Mouse (Mus musculus) stomach, adult 2 months (tissue): ENCODE data around the gene Diras1. TPM values are rescaled to one million over a fixed set of nuclear protein-coding genes. Genes with fewer than 3 reads are reported as not detected.

Source experiments
- polyA plus RNA-seq: library from polyadenylated mRNA; depleted of rRNA; stranded (reverse); fragments of >200 nt; gene quantifications from 2 replicates; pipeline ENCODE4 v1.2.3, GENCODE M21; 2012; rRNA removed

Gene Diras1
- 0.29 and 0.37 TPM in 2 replicates for polyA plus RNA-seq

GRCm38 (mm10) chr10:81025639-81026275 is at the start of gene Diras1:
Diras1 (minus strand) TSS chr10:81025662.

GRCm38 (mm10) chr10:81069836-81070235 is 44.4 kb upstream of the Diras1 start, which contains the start of gene Thop1:
Thop1 (plus strand) TSS chr10:81070035.

GRCm38 (mm10) chr10:81059603-81060543 is 34.4 kb upstream of the Diras1 start, which contains the start of gene Sgta:
Sgta (minus strand) TSS chr10:81060181.

GRCm38 (mm10) chr10:81036988-81037580 is 11.6 kb upstream of the Diras1 start, which contains the start of gene Slc39a3:
Slc39a3 (minus strand) TSS chr10:81037426.

GRCm38 (mm10) chr10:81014393-81015384 is 10.8 kb downstream of the Diras1 start, which contains the start of gene Gng7:
Gng7 (minus strand) TSS chr10:81014945.

Other genes starting within 250 kb of the Diras1 start
- 28.3 and 33.0 TPM in 2 replicates for gene Sf3a2, start 227.5 kb downstream of the Diras1 start, polyA plus RNA-seq
- 26.0 and 33.2 TPM in 2 replicates for gene Plekhj1, start 227.0 kb downstream of the Diras1 start, polyA plus RNA-seq
- 11.5 and 23.8 TPM in 2 replicates for gene Amh, start 220.4 kb downstream of the Diras1 start, polyA plus RNA-seq
- gene Jsrp1, start 212.2 kb downstream of the Diras1 start, polyA plus RNA-seq, result 2.5 and 3.3 TPM in 2 replicates
- gene Oaz1, start 199.0 kb downstream of the Diras1 start, polyA plus RNA-seq, result 614 and 821 TPM in 2 replicates
- gene Lingo3, start 181.6 kb downstream of the Diras1 start, polyA plus RNA-seq, result 0.53 and 0.84 TPM in 2 replicates
- 58.8 and 71.4 TPM in 2 replicates for gene Lsm7, start 170.5 kb downstream of the Diras1 start, polyA plus RNA-seq
- 48.6 and 56.7 TPM in 2 replicates for gene Sppl2b, start 170.4 kb downstream of the Diras1 start, polyA plus RNA-seq
- gene Tmprss9, start 153.8 kb downstream of the Diras1 start, polyA plus RNA-seq, result 19.4 and 39.8 TPM in 2 replicates
- 106 and 120 TPM in 2 replicates for gene Timm13, start 124.7 kb downstream of the Diras1 start, polyA plus RNA-seq
- 15.5 and 17.3 TPM in 2 replicates for gene Lmnb2, start 107.4 kb downstream of the Diras1 start, polyA plus RNA-seq
- 13.8 and 21.5 TPM in 2 replicates for gene Gadd45b, start 95.6 kb downstream of the Diras1 start, polyA plus RNA-seq
- 0.71 and 1.1 TPM in 2 replicates for gene Gng7, start 10.7 kb downstream of the Diras1 start, polyA plus RNA-seq
- gene Slc39a3, start 11.8 kb upstream of the Diras1 start, polyA plus RNA-seq, result 18.5 and 21.8 TPM in 2 replicates
- gene Sgta, start 34.5 kb upstream of the Diras1 start, polyA plus RNA-seq, result 106 and 140 TPM in 2 replicates
- 63.0 and 106 TPM in 2 replicates for gene Thop1, start 44.4 kb upstream of the Diras1 start, polyA plus RNA-seq
- 2.0 and 3.8 TPM in 2 replicates for gene Creb3l3, start 73.2 kb upstream of the Diras1 start, polyA plus RNA-seq
- 190 and 419 TPM in 2 replicates for gene Map2k2, start 80.3 kb upstream of the Diras1 start, polyA plus RNA-seq
- gene Zbtb7a, start 109.6 kb upstream of the Diras1 start, polyA plus RNA-seq, result 48.3 and 79.2 TPM in 2 replicates
- gene Pias4, start 142.3 kb upstream of the Diras1 start, polyA plus RNA-seq, result 25.3 and 28.0 TPM in 2 replicates
- 532 and 619 TPM in 2 replicates for gene Eef2, start 151.0 kb upstream of the Diras1 start, polyA plus RNA-seq
- 62.9 and 105 TPM in 2 replicates for gene Dapk3, start 157.3 kb upstream of the Diras1 start, polyA plus RNA-seq
- gene 4930442H23Rik, start 158.2 kb upstream of the Diras1 start, polyA plus RNA-seq, result not detected in 2 replicates
- 0.67 TPM in 2 replicates for gene Nmrk2, start 176.4 kb upstream of the Diras1 start, polyA plus RNA-seq
- 0.15 and 0.17 TPM in 2 replicates for gene Atcay, start 205.2 kb upstream of the Diras1 start, polyA plus RNA-seq
- 5.2 and 6.0 TPM in 2 replicates for gene Zfr2, start 207.5 kb upstream of the Diras1 start, polyA plus RNA-seq
- gene Matk, start 227.3 kb upstream of the Diras1 start, polyA plus RNA-seq, result 1.5 and 3.0 TPM in 2 replicates
- gene Mrpl54, start 241.3 kb upstream of the Diras1 start, polyA plus RNA-seq, result 75.5 and 146 TPM in 2 replicates
- gene Apba3, start 241.3 kb upstream of the Diras1 start, polyA plus RNA-seq, result 58.9 and 73.0 TPM in 2 replicates